Mouse (Mus musculus) megakaryocyte progenitor cell, adult 5-6 weeks (primary cell): Measurements from ENCODE around the gene Inpp5f. TPM values are rescaled to one million over a fixed set of nuclear protein-coding genes. Genes with fewer than 3 reads are reported as not detected.

Source experiments
- ATAC-seq: replicated peaks from 2 replicates; pipeline ENCODE4 v1.8.0; 2016; ENCODE audit warnings: mild to moderate bottlenecking, moderate TSS enrichment, inconsistent platforms; ENCODE audit not compliant: poor library complexity
- total RNA-seq, 2 experiments: library from RNA; stranded (forward) in 1 of 2; stranded (reverse) in 1 of 2; fragments of 157-497, 149-512 nt in 1 of 2; fragments of 200-1000 nt in 1 of 2; gene quantifications; 2 replicates each; pipeline versions ENCODE4 v1.2.3 to v1.2.4; 2015 to 2017

The Inpp5f gene
- total RNA-seq, 2 experiments from 2014 or later: 8.8 to 9.8 TPM

- ATAC-seq: peak; percentile 46
Observed at GRCm38 (mm10) chr7:128728738-128729137, 117.6 kb downstream of the Inpp5f start.

GRCm38 (mm10) chr7:128731585-128731984 lies 120.5 kb downstream of the Inpp5f start:
- no peak for ATAC-seq

DNA sequence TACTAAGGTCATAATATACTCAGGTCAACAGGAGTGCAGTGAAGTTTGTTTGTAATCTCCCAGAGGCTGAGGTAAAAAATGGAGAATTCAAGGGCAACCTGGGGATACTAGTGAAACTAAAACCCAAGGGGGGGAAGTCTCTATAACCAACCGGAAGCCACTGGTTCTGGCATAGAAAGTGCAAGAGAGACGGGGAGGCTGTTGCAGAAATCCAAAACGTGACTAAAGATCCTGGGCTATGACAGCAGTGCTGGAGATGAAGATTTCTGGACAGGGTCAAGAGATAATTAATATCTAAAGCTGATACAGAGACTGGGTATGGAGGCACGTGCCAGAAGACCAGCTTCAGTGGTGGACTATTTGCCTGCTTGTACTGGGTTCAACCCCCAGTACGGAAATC lies 126.9 kb downstream of the Inpp5f start:
- 0 out of 2 replicates have a peak, but pooled peaks have one; percentile 18 for ATAC-seq

DNA sequence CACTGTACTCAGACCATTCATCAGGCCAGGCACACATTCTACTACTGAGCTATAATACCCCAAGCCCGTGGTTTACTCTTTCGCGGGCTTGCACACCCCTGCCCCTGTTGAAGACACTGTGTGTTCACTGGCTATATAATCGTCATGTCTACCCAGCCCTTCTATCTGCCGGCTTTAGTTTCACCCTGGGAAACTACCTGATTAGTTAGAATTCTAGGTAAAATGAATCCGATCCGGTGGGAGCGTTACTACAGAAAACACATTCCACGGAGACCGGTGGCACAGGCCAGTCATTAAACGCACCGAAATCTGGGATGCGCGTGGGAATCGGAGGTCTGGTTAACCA lies 128.0 kb downstream of the Inpp5f start:
- no peak for ATAC-seq

DNA sequence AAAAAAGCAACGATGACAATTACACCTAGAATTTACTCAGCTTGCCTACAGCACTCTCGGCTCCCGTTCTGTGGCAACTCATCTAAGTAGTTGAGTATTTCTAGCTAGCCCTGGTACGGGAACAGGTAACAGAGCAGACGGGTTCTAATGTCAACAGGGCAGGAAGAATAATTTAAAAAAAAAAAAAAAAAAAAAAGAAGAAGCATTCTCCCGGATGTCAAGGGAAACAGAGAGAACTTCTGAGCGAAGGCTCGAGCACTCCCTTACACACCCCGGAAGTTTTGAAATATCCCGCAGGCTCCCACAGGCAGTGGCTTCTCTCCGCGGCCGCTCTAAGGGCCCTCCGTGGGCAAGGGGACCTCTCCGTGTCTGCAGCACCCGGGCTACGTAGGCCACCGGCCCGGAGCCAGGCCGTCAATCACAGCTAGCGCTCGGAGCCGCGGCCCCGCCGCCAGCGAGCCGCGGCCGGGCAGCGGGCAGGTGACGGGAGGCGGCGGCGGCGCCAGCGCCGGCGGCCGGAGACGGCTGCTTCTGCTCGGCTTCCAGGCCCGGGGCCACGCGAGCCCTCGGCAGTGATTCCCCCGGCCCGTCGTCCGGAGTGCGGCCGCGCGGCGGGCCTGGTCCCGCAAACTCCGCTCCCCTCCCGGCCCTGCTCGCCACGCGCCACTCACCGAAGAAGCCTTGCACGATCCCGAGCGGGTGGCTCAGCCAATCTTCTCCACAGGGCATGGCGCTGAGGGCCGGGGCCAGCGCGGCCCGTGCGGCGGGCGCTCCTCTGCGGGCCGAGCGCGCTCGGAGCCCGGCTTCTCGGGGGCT lies 128.5 kb downstream of the Inpp5f start:
- peak; percentile 59 for ATAC-seq

GRCm38 (mm10) chr7:128740334-128740733 lies 129.2 kb downstream of the Inpp5f start, which contains the start of gene Mcmbp:
Gene Mcmbp, minus strand, starts transcription at chr7:128740495.
- ATAC-seq: peak; percentile 73

DNA sequence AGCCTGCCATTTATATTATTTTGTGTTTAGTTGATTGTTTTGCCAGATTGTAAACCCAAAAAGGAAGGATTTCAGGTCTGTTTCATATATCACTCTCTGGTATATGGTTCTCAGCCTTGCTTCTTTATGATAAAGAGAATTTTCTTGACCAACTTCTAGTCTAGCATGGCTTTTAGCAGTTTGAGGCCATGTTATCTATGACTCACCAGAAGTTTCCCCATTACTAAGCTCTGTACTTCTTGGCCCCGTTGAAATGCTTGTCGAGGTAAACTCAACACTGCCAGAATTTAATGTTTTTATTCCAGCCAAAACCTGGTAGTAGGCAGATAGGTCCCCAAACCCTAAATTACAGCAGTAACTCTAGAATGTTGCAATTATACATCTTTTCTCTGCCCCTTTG lies 132.8 kb downstream of the Inpp5f start:
- no peak for ATAC-seq

DNA sequence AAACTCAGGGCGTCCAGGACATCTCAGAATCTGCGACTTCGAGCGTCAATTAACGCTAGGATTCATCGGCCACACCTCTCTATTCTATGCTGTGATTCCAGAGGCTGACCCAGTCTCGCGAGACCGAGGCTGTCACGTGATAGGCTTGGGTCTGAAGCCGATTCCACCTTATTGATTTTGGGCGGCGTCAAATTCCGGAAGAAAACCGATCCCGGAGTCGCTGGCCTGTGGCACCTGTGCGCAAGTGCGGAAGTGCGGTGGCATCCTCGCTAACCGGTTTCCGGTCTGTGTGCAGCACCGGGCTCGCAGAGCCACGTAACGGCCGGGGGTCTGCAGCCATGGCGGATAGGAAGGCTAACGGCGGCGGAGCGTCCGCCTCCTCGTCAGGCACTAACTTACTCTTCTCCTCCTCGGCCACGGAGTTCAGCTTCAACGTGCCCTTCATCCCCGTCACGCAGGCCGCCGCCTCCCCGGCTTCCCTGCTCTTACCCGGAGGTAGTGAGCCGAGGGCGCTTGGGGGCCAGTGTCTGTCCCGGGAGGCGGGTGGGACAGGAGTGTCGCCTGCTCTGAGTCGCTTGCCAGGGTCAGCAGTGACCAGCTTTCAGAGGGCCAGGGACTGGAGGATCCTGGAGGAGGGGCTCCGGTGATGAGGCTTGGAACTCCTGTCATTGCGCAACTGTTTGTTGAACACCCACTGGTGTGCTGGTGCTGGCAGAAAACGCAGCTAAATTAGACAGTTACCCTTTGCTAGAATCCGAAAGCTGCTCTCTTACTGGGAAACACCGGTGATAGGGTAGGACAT lies 133.8 kb downstream of the Inpp5f start, which contains the start of gene Sec23ip:
TSS of gene Sec23ip (plus strand) at position 260 of the 802 bp plus-strand sequence.
- peak; percentile 74 for ATAC-seq

Other genes with a start within 250 kb of the Inpp5f start
- 77.0 and 92.7 TPM in 2 replicates for gene Rgs10, start 192.6 kb upstream of the Inpp5f start, total RNA-seq (2015)
- gene Rgs10, start 192.6 kb upstream of the Inpp5f start, total RNA-seq (2017): 55.4 and 83.3 TPM in 2 replicates
- 171 and 194 TPM in 2 replicates for gene Tial1, start 149.6 kb upstream of the Inpp5f start, total RNA-seq (2015)
- gene Tial1, start 149.6 kb upstream of the Inpp5f start, total RNA-seq (2017): 53.4 and 80.2 TPM in 2 replicates
- gene Bag3, start 87.7 kb upstream of the Inpp5f start, total RNA-seq (2015): 6.8 and 8.5 TPM in 2 replicates
- 6.2 and 6.4 TPM in 2 replicates for gene Bag3, start 87.7 kb upstream of the Inpp5f start, total RNA-seq (2017)
- gene Mcmbp, start 129.2 kb downstream of the Inpp5f start, total RNA-seq (2015): 99.5 and 102 TPM in 2 replicates
- 70.9 and 71.7 TPM in 2 replicates for gene Mcmbp, start 129.2 kb downstream of the Inpp5f start, total RNA-seq (2017)
- gene Sec23ip, start 133.6 kb downstream of the Inpp5f start, total RNA-seq (2015): 36.5 and 38.7 TPM in 2 replicates
- gene Sec23ip, start 133.6 kb downstream of the Inpp5f start, total RNA-seq (2017): 48.2 and 54.3 TPM in 2 replicates